Mouse (Mus musculus) kidney, adult 2 months (tissue): ENCODE measurements around the gene Drg2. TPM values are rescaled to one million over a fixed set of nuclear protein-coding genes. Genes with fewer than 3 reads are reported as not detected.
A peak's percentile ranks its signal among the peaks of the same experiment; 100 is the strongest.

Source experiments
- DNase-seq: peaks from one replicate; pipeline ENCODE4 v3.0.0; 2021
- H3K27ac ChIP-seq: fragments of 200-500 bp; 2 replicates; pipeline ENCODE4 v1.5.1; 2012; ENCODE audit warnings: low read depth, low read length, control low read depth, inconsistent platforms; ENCODE audit not compliant: insufficient read depth
- H3K27me3 ChIP-seq: fragments of 200-500 bp; replicated peaks from 2 replicates; pipeline ENCODE4 v1.6.1; 2012; ENCODE audit warnings: mild to moderate bottlenecking, moderate library complexity, low read length, inconsistent platforms; ENCODE audit not compliant: control insufficient read depth, insufficient read depth
- H3K36me3 ChIP-seq: fragments of 200-500 bp; 2 replicates; pipeline ENCODE4 v1.6.1; 2012; ENCODE audit warnings: mild to moderate bottlenecking, moderate library complexity, low read length, inconsistent platforms; ENCODE audit not compliant: control insufficient read depth, insufficient read depth
- H3K4me1 ChIP-seq: fragments of 200-500 bp; 2 replicates; pipeline ENCODE4 v1.6.1; 2011; ENCODE audit warnings: low read length; ENCODE audit not compliant: control insufficient read depth, insufficient read depth
- H3K4me3 ChIP-seq: fragments of 200-500 bp; 2 replicates; pipeline ENCODE4 v1.5.1; 2011; ENCODE audit warnings: mild to moderate bottlenecking, low read depth, low read length, control low read depth; ENCODE audit not compliant: insufficient read depth
- CTCF ChIP-seq: fragments of 200-500 bp; conservative IDR thresholded peaks from 2 replicates; pipeline ENCODE4 v1.5.1; 2011; ENCODE audit warnings: low read depth, mild to moderate bottlenecking, control low read depth, low read length, moderate library complexity, mixed read lengths; ENCODE audit not compliant: insufficient read depth, insufficient read length
- POLR2A ChIP-seq: fragments of 200-500 bp; IDR thresholded peaks from one replicate; pipeline ENCODE4 v1.6.1; 2011; ENCODE audit warnings: low read depth, low read length, control low read depth
- WGBS: fragments of 180-500 bp; shearing (Covaris S2); methylation state at CpG from one replicate; pipeline ENCODE4 v1.1.7; 2018; 5-methylcytosine and 5-hydroxymethylcytosine counted together
- polyA plus RNA-seq: library from polyadenylated mRNA; depleted of rRNA; stranded (reverse); fragments of >200 nt; gene quantifications from 2 replicates; pipeline ENCODE4 v1.2.3, GENCODE M21; 2012; rRNA removed

Gene Drg2
- 64.8 and 66.1 TPM in 2 replicates for polyA plus RNA-seq

- H3K4me3 ChIP-seq: peak within 1 kb of the TSS; percentile 71
- H3K4me1 ChIP-seq: peaks cover 5% of the 10 kb centered on the region; the same call in 1 of the 2 replicates
- H3K36me3 ChIP-seq: no peaks in the 10 kb centered on the region
- peak; percentile 91 for DNase-seq
- WGBS: 5% methylated on average over 27 of the region's 27 CpGs
- TF ChIP-seq CTCF (no peak), POLR2A (peak; percentile 60)
- peak within 1 kb of the TSS; percentile 13; the same call in 1 of the 2 replicates for H3K27ac ChIP-seq
- no peaks in the 10 kb centered on the region for H3K27me3 ChIP-seq
These were observed at the start of gene Drg2 for GRCm38 (mm10) chr11:60454080-60454744. TSS of gene Drg2 (plus strand) at chr11:60454591.

- H3K36me3 ChIP-seq: peaks cover 2% of the 10 kb centered on the region
- H3K27me3 ChIP-seq: no peaks in the 10 kb centered on the region
- no peak for DNase-seq
- H3K27ac ChIP-seq: no peak overlapping the region
- TF ChIP-seq CTCF (no peak), POLR2A (no peak)
- WGBS: 97% methylated on average over 1 of the region's 1 CpGs
- no peaks in the 10 kb centered on the region for H3K4me1 ChIP-seq
- no peak overlapping the region for H3K4me3 ChIP-seq
These were observed 47.8 kb upstream of the Drg2 start for GRCm38 (mm10) chr11:60406606-60407005.

GRCm38 (mm10) chr11:60412173-60412572 lies 42.2 kb upstream of the Drg2 start:
- Histone ChIP-seq H3K36me3 (peaks cover 2% of the 10 kb centered on the region), H3K27me3 (no peaks in the 10 kb centered on the region), H3K4me1 (0 out of 2 replicates have a peak, but pooled peaks cover 4% of the 10 kb centered on the region), H3K4me3 (no peak overlapping the region), H3K27ac (no peak overlapping the region)
- WGBS: 3% methylated on average over 3 of the region's 3 CpGs
- TF ChIP-seq CTCF (peak; percentile 23), POLR2A (no peak)
- DNase-seq: peak; percentile 79

- TF ChIP-seq POLR2A (no peak), CTCF (no peak)
- H3K4me3 ChIP-seq: no peak overlapping the region
- no peaks in the 10 kb centered on the region for H3K27me3 ChIP-seq
- 75% methylated on average over 2 of the region's 2 CpGs for WGBS
- DNase-seq: no peak
- H3K4me1 ChIP-seq: 0 out of 2 replicates have a peak, but pooled peaks cover 5% of the 10 kb centered on the region
- H3K36me3 ChIP-seq: peaks cover 2% of the 10 kb centered on the region
- no peak overlapping the region for H3K27ac ChIP-seq
These were observed 41.5 kb upstream of the Drg2 start for GRCm38 (mm10) chr11:60412921-60413320.

GRCm38 (mm10) chr11:60416590-60416962 lies 37.8 kb upstream of the Drg2 start:
- Histone ChIP-seq H3K4me1 (peaks cover 11% of the 10 kb centered on the region; the same call in 1 of the 2 replicates), H3K27ac (peak overlapping the region; percentile 8; the same call in 1 of the 2 replicates), H3K36me3 (no peaks in the 10 kb centered on the region), H3K4me3 (peak overlapping the region; percentile 72), H3K27me3 (no peaks in the 10 kb centered on the region)
- DNase-seq: no peak
- TF ChIP-seq POLR2A (no peak), CTCF (no peak)
- under 1% methylated on average over 21 of the region's 21 CpGs for WGBS

GRCm38 (mm10) chr11:60416963-60417716 lies 37.3 kb upstream of the Drg2 start, which contains the start of gene Gid4:
TSS of gene Gid4 (plus strand) at chr11:60417145.
- H3K4me1 ChIP-seq: peaks cover 11% of the 10 kb centered on the region; the same call in 1 of the 2 replicates
- TF ChIP-seq CTCF: no peak
- TF ChIP-seq POLR2A: peak; percentile 67
- peak within 1 kb of the TSS; percentile 66 for H3K27ac ChIP-seq
- peak within 1 kb of the TSS; percentile 72 for H3K4me3 ChIP-seq
- DNase-seq: peak; percentile 99
- H3K36me3 ChIP-seq: no peaks in the 10 kb centered on the region
- H3K27me3 ChIP-seq: no peaks in the 10 kb centered on the region
- WGBS: under 1% methylated on average over 71 of the region's 81 CpGs

GRCm38 (mm10) chr11:60417717-60418472 lies 36.5 kb upstream of the Drg2 start, which contains the start of gene Atpaf2:
TSS of gene Atpaf2 (minus strand) at chr11:60418457.
- Histone ChIP-seq H3K27ac (peak within 1 kb of the TSS; percentile 66), H3K27me3 (no peaks in the 10 kb centered on the region), H3K4me3 (peak within 1 kb of the TSS; percentile 68), H3K36me3 (no peaks in the 10 kb centered on the region), H3K4me1 (peaks cover 12% of the 10 kb centered on the region; the same call in 1 of the 2 replicates)
- under 1% methylated on average over 39 of the region's 39 CpGs for WGBS
- TF ChIP-seq CTCF: no peak
- TF ChIP-seq POLR2A: no peak
- no peak for DNase-seq
